Mouse (Mus musculus): Measurements from ENCODE around the gene Cnot10.

DNA sequence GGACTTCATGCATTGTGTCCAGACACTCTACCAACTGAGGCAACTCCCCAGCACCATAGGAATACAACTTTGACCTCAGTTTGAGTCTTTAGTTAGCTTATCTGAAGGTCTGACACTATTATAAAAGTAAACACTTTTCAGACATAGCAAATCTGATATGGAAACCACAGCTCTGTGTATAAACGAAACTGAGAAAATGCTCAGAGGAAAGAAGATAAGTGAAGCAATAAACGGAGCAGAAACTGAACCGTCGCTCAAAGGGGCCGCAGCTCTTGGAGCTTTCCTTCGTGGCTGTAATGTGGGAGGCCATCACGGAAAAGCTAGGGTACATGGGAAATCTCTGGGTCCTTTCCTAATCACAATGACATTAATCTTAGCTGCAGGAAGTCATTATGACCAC, 46.3 kb upstream of the Cnot10 start:
- TF ChIP-seq CTCF (IDR thresholded peaks at IDR 0.05; ENCODE audit: control insufficient read depth, insufficient read depth, low read length) (no peak), POLR2A (IDR thresholded peaks at IDR 0.05; ENCODE audit: borderline replicate concordance, control insufficient read depth, low read depth, low read length) (no peak)
